Mouse (Mus musculus) myocyte (in vitro differentiated cells): ENCODE results near the gene Ptprd.

Experiments
- CEBPB ChIP-seq: IDR thresholded peaks from 2 replicates; pipeline ENCODE4 v1.6.1; 2011; ENCODE audit warnings: mild to moderate bottlenecking, moderate library complexity; ENCODE audit not compliant: poor library complexity, insufficient read depth, severe bottlenecking
- MAX ChIP-seq: IDR thresholded peaks from one replicate; pipeline ENCODE4 v1.6.1; 2011; ENCODE audit warnings: low read depth, mild to moderate bottlenecking, control low read depth
- MYOD1 ChIP-seq, 3 experiments: IDR thresholded peaks; one replicate each; pipeline ENCODE4 v1.6.1; 2011; ENCODE audit warnings: control low read depth in 2 of 3, low read depth in 2 of 3, mild to moderate bottlenecking in 2 of 3, moderate library complexity in 1 of 3; ENCODE audit not compliant: insufficient read length in 2 of 3, control insufficient read depth in 1 of 3
- MYOG ChIP-seq, 3 experiments: IDR thresholded peaks; one replicate each; pipeline ENCODE4 v1.6.1; 2011; ENCODE audit warnings: control low read depth in 2 of 3, low read depth in 2 of 3, mild to moderate bottlenecking in 2 of 3; ENCODE audit not compliant: insufficient read length in 2 of 3, control insufficient read depth in 1 of 3, insufficient read depth in 1 of 3
- POLR2A ChIP-seq: IDR thresholded peaks from one replicate; pipeline ENCODE4 v1.6.1; 2011; ENCODE audit warnings: low read depth, mild to moderate bottlenecking, control low read depth, moderate library complexity; ENCODE audit not compliant: insufficient read length
- POLR2AphosphoS2 ChIP-seq: IDR thresholded peaks from one replicate; pipeline ENCODE4 v1.6.1; 2011; ENCODE audit warnings: low read depth, control low read depth; ENCODE audit not compliant: insufficient read length
- REST ChIP-seq: IDR thresholded peaks from one replicate; pipeline ENCODE4 v1.6.1; 2011; ENCODE audit warnings: mild to moderate bottlenecking, control low read depth, moderate library complexity; ENCODE audit not compliant: insufficient read depth, insufficient read length
- SRF ChIP-seq: IDR thresholded peaks from one replicate; pipeline ENCODE4 v1.6.1; 2011; ENCODE audit warnings: low read depth; ENCODE audit not compliant: control insufficient read depth, insufficient read length
- TCF12 ChIP-seq: IDR thresholded peaks from one replicate; pipeline ENCODE4 v1.6.1; 2011; ENCODE audit warnings: mild to moderate bottlenecking, control low read depth; ENCODE audit not compliant: poor library complexity, insufficient read depth, severe bottlenecking
- TCF3 ChIP-seq: IDR thresholded peaks from one replicate; pipeline ENCODE4 v1.6.1; 2011; ENCODE audit warnings: low read depth, control low read depth; ENCODE audit not compliant: insufficient read length
- USF1 ChIP-seq: IDR thresholded peaks from one replicate; pipeline ENCODE4 v1.6.1; 2011; ENCODE audit warnings: low read depth, mild to moderate bottlenecking, control low read depth, moderate library complexity

DNA sequence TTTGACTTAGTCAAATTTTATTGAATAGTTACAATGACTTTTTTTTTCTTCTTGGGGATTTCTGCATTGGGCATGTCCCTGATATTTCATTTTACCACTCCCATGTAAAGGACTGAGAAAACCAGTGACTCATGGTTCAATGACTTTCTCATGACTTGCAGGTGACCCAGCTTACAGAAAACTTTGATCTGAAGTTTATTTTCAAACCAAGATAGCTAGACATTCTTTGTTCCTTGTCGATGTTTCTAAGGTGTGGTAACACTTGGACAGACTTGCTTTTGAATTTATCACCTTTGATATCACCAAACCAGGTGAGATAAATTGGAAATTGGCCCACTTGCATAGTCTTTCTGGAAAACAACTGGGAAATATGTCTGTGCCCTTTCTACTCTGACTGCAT lies 1747.1 kb downstream of the Ptprd start:
- TF ChIP-seq POLR2A, result no peak
- TF ChIP-seq POLR2AphosphoS2, result no peak
- no peak for TF ChIP-seq USF1
- no peak for TF ChIP-seq MAX
- no peak for TF ChIP-seq TCF12
- no peak for TF ChIP-seq MYOD1 (IDR thresholded peaks at IDR 0.05; ENCODE audit: control insufficient read depth in 1 of 3, insufficient read length in 2 of 3, low read depth in 2 of 3)
- TF ChIP-seq SRF, result no peak
- TF ChIP-seq REST, result no peak
- TF ChIP-seq MYOG (IDR thresholded peaks at IDR 0.05; ENCODE audit: control insufficient read depth in 1 of 3, insufficient read depth in 1 of 3, insufficient read length in 2 of 3, low read depth in 2 of 3), result no peak
- TF ChIP-seq CEBPB, result no peak
- no peak for TF ChIP-seq TCF3
